Mouse (Mus musculus): ENCODE results near the gene Dusp28.
A peak's percentile ranks its signal among the peaks of the same experiment; 100 is the strongest.

Dusp28 gene

GRCm38 (mm10) chr1:92907632-92908360 lies 1.0 kb downstream of the Dusp28 start:
- DNase-seq (ENCODE audit: low read depth): no peak

DNA sequence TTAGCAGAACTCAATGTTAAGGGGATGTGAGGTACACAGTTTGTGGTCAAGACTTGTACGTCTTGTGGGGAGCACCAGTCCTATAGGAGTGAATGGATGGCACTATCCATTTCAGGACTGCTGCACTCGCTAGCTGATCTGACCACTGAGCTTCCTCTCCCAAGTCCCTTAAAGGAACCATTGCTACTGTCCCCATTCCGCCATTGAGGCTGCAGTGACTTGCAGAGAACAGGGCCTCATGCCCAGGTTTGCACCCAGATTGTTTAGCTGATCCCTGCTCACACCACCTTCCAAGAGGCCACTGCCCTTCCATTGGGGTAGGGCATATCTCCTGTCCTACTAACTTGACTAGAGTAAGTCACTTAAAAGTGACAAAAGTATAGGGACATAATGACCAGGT lies 1.9 kb downstream of the Dusp28 start:
- no peak for DNase-seq (ENCODE audit: low read depth)

DNA sequence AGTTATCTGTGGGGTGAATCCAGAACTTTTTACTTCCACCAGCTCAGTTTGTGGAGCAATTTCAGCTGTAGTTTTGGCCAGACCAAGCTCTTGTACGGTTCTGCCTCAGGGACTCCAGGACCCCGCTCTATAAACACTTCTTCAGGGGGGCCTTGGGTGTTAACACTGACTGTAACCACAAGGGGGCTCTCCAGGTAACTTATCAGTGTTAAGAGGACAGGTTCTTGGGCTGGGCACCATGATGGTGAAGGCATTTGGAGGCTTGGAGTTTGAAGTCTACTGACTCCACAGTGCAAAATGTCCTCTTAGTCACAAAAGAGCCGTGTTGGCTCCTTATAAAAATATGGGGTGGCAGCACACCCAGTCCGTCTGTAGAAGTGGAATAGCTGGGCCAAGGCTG lies 2.3 kb downstream of the Dusp28 start:
- DNase-seq (ENCODE audit: low read depth): no peak

DNA sequence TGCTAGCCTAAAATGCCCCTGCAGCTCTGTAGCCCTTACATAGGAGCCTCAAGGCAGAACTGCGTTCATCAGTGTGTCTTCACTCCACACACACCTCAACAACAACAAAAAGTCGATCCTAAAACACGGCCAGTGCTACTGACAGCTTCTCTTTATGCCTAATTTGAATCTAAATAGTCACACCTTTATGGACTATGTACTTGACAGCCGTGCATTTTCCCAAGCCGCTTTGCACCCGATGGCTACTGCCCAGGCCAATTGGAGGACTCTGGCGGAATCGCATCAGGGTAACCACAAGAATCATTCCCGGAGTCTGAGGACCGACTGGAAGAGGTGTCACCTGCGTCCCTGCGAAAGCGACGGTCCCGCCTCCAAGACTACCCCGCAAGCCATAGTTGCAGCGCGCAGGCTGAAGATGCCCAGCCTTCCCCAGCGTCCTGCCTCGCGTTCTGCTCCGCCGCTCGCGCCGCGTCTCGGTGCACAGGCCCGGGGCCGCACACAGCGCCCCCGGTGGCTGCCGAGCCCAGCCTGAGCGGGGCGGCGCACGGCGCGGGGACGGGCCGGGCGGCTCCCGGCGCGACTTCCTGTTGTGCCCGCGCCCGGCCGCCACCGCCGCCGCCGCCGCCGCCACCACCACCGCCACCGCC lies 3.6 kb downstream of the Dusp28 start, which contains the start of gene Rnpepl1:
Rnpepl1 (plus strand) TSS at position 545 of the 647 bp plus-strand sequence.
- no peak for DNase-seq (ENCODE audit: low read depth)

GRCm38 (mm10) chr1:92910925-92911720 lies 4.3 kb downstream of the Dusp28 start:
- no peak for DNase-seq (ENCODE audit: low read depth)

DNA sequence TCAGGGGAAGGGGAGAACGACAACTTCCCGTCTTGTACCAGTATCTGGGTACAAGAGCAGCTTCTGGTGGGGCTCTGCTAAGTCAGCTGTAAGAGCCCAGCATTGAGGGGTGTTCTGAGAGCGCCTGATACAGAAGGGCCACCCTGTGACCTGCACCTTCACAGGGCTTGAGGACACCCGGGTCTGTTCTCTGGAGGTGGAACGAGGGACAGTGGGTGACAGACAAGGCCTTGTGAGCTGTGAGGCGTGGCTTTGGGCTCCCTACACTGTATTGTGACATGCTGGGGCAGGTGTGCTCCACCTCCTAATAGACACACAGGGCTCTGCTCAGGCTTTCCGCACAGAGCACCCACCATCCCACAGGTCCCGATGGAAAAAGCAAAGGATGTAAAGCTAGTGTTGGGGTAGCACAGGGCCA lies 4.9 kb downstream of the Dusp28 start:
- no peak for DNase-seq (ENCODE audit: low read depth)

DNA sequence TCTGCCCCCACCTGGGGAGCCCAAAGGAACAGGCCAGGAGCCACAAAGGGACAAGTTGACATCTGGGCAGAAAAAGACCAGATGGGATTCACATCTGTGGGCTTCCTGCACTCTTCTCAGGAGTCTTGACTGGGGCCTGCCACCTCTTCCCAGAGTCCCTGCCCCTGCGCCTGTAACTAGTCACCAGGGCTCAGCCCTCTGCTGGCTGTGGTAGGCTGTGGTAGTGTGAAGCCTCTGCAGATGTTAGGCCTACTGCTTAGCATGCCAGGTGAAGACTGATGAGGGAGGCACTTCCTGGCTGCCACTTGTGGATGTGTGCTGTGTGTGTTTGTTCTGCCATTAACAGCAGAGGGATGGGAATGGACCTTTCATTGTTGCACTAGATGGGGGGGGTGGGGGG lies 5.5 kb downstream of the Dusp28 start:
- DNase-seq (ENCODE audit: low read depth): no peak

- DNase-seq (ENCODE audit: low read depth): no peak
Measured at GRCm38 (mm10) chr1:92914239-92914638, 7.5 kb downstream of the Dusp28 start.

DNA sequence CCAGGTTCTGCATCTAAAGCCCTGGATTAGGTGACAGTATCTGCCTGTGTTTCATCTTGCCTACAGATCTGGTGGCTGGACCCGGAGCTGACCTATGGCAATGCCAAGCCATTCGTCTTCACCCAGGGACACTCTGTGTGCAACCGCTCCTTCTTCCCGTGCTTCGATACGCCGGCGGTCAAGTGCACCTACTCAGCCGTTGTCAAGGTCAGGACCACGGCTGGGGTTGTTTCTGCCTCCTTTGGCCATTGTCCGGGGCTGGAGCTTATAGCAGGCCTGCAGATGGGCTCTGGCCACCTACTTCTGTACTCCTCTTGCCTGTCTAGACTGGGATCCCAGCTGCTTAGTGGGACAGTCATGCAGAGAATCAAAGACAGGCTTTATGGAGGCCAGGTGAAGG lies 8.2 kb downstream of the Dusp28 start:
- DNase-seq (ENCODE audit: low read depth): no peak

DNA sequence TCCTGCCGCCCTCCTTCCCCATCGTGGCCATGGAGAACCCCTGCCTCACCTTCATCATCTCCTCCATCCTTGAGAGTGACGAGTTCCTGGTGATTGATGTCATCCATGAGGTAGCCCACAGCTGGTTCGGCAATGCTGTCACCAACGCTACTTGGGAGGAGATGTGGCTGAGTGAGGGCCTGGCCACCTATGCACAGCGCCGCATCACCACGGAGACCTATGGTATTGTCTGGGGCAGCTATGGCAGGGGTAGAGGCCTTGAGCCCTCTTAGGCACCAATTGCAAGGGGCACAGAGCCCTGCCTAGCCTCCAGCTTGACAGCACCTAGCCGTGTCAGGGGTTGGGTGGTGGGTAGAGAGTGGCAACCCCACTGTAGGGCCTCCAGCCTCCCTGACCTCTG lies 9.9 kb downstream of the Dusp28 start:
- no peak for DNase-seq (ENCODE audit: low read depth)

DNA sequence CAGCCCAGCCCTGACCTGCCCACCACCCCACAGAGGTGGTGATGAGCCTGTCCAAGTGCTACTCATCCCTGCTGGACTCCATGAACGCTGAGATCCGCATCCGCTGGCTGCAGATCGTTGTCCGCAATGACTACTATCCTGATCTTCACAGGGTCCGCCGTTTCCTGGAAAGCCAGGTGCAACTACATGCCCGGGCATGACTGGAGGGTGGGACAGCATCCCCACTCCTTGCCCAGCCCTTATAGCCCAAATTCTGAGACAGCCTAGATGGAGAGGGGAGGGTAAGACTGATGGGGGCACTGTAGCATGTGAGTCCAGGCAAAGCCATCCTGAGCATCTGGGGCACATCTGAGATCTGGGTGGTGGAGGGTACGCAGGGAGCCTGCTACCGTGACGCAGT lies 12.4 kb downstream of the Dusp28 start:
- DNase-seq (ENCODE audit: low read depth): no peak

GRCm38 (mm10) chr1:92919775-92920174 lies 13.0 kb downstream of the Dusp28 start:
- no peak for DNase-seq (ENCODE audit: low read depth)

DNA sequence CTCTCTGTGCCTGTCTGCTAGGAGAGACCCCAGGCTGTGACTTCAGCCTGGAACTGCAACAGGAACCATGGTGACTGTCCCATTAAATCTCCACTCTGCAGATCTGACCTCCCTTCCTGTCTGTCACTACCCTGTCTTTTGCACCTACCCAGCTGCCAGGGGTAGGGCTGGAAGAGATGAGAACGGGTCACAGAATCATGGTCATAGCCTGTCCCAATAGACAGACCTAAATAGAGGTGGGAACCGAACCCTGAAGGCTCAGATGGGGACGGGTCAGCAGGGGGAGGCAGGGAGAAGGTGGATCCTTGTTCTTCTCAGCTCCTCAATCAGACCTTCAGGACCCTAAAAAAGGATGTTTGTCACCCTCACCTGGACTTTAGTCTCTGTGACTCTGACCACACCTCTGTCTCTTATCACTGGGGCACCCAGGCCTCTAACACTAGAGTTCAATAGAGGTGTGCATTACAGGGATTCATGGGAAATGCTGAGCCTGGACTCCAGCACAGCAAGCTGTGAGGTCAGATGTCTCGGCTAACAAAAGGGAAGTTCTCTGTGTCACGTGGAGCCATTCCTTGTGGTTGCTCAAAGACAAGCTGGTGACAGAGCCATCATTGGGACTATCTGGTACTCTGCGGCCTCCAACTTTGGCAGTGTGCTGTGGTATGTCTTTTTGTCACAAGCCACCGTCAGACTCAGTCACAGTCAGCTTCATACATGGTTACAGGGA lies 13.9 kb downstream of the Dusp28 start:
- no peak for DNase-seq (ENCODE audit: low read depth)

- DNase-seq (ENCODE audit: low read depth): no peak
Measured at GRCm38 (mm10) chr1:92921496-92921895, 14.7 kb downstream of the Dusp28 start.

GRCm38 (mm10) chr1:92930171-92930706 lies 23.5 kb downstream of the Dusp28 start:
- no peak for DNase-seq (ENCODE audit: low read depth)

DNA sequence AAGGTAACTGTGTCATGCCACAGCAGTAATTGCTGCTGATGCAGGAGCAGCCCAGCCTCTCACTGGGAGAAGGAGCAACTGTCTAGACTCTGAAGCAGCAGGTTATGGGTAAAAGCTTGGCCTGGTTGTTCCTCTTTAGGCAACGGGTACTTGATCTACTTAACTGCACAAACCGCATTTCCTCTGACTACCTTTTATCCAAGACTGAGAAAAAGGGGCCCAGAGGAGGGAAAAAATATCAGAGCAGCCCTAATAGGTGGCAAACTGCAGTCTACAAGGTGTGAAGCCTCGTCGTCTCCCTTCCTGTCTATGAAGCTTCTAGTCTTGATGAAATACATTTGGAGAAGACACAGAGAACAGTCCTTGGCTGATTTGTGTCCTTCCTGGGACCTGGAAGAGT lies 26.8 kb downstream of the Dusp28 start:
- no peak for DNase-seq (ENCODE audit: low read depth)

DNA sequence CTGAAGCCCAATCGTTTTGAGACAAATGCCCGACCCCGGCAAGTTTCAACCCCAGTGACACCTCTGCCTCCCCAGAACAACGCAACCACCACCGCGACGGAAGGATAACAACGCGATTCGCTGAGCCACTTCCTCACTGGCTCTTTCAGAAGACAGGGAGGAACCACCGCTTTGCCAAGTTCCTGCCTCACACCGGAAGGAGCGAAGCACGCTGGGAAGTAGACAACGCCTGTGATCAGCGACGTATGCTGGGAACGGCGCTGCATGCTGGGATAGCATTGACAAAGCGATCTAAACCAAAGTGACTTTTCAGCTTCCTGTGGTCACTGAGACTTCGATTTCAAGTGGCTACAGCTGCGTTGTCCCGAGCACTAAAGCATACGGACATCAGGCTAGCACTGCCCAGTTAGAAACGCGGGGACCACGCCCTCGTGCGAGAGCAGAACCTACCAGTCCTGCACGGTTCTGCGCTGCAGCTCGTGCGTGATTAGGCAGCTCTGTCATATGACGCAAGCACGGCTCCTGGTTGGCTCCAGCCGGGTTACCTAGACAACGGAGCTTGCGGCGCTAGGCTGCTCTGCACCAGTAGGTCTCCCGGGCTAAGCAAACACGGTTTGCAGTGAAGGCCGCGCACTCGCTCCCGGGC lies 27.5 kb downstream of the Dusp28 start, which contains the start of gene Capn10:
Capn10 (plus strand) TSS at position 195 of the 646 bp plus-strand sequence.
- peak; percentile 87 for DNase-seq (ENCODE audit: low read depth)

- DNase-seq (ENCODE audit: low read depth): no peak
Measured at GRCm38 (mm10) chr1:92935054-92935962, 28.5 kb downstream of the Dusp28 start.

DNA sequence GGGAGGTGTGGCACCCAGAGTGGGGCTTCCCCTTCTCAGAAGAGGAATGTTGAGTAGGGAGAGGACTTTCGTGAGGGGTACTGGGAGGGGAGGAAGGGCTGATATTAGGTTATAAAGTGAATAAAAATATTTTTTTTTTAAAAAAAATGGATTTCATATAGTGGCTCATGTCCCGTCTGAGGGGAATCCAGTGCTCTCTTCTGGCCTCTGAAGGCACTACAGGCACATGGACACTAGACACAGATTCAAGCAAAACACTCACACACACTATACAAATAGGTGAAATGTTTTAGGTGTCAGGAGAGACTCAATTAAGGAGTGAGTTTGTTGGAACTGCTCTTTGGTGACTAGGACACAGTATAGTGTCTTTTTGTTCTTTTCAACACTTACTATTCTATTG lies 29.2 kb downstream of the Dusp28 start:
- DNase-seq (ENCODE audit: low read depth): no peak

- no peak for DNase-seq (ENCODE audit: low read depth)
Measured at GRCm38 (mm10) chr1:92936467-92936866, 29.7 kb downstream of the Dusp28 start.
